Mouse (Mus musculus) neural tube, embryonic 14.5 days (tissue): ENCODE measurements around the gene Gm49601. TPM values are rescaled to one million over a fixed set of nuclear protein-coding genes. Genes with fewer than 3 reads are reported as not detected.

Experiments used
- ATAC-seq: fragments of 200-750 bp; cut with Nextera tagmentation; 2 replicates; pipeline ENCODE4 v1.8.0; 2017; ENCODE audit warnings: low read depth, mild to moderate bottlenecking, moderate TSS enrichment, moderate library complexity
- H3K27ac ChIP-seq: fragments of 300-500 bp; sonication (generic); 2 replicates; pipeline ENCODE4 v1.5.1; 2014; ENCODE audit warnings: low read depth, mild to moderate bottlenecking, control low read depth, low read length, moderate library complexity, mixed read lengths
- H3K27me3 ChIP-seq: fragments of 300-500 bp; sonication (generic); 2 replicates; pipeline ENCODE4 v1.6.1; 2014; ENCODE audit warnings: low read length; ENCODE audit not compliant: control insufficient read depth, insufficient read depth
- H3K36me3 ChIP-seq: fragments of 300-500 bp; sonication (generic); 2 replicates; pipeline ENCODE4 v1.6.1; 2014; ENCODE audit warnings: low read length, mixed read lengths; ENCODE audit not compliant: control insufficient read depth, insufficient read depth
- H3K4me1 ChIP-seq: fragments of 300-500 bp; sonication (generic); 2 replicates; pipeline ENCODE4 v1.6.1; 2014; ENCODE audit warnings: low read length; ENCODE audit not compliant: control insufficient read depth, insufficient read depth
- H3K4me2 ChIP-seq: fragments of 300-500 bp; sonication (generic); 2 replicates; pipeline ENCODE4 v1.6.1; 2014; ENCODE audit warnings: mild to moderate bottlenecking, low read depth, low read length, control low read depth
- H3K4me3 ChIP-seq: fragments of 300-500 bp; sonication (generic); 2 replicates; pipeline ENCODE4 v1.5.1; 2014; ENCODE audit warnings: low read depth, low read length, control low read depth, mixed read lengths
- H3K9ac ChIP-seq: fragments of 300-500 bp; sonication (generic); replicated peaks from 2 replicates; pipeline ENCODE4 v1.6.1; 2014; ENCODE audit warnings: low read depth, mild to moderate bottlenecking, control low read depth, low read length, mixed read lengths
- H3K9me3 ChIP-seq: fragments of 300-500 bp; sonication (generic); 2 replicates; pipeline ENCODE4 v1.6.1; 2016; ENCODE audit warnings: low read length; ENCODE audit not compliant: control insufficient read depth
- WGBS: fragments of 180-500 bp; shearing (Covaris S2); extraction: QIAGEN DNeasy Blood & Tissue Kit; methylation state at CpG from one replicate; pipeline ENCODE4 v1.1.7; 2014; 5-methylcytosine and 5-hydroxymethylcytosine counted together
- polyA plus RNA-seq: library from polyadenylated mRNA; unstranded; fragments of >200 nt; fragmentation: Nextera tagmentation; extraction: Ambion mirVana; gene quantifications from 2 replicates; pipeline ENCODE4 v1.2.1, GENCODE M21; 2014

Gene Gm49601
- polyA plus RNA-seq, 1 experiment from 2014 or later: 8.3 TPM

GRCm38 (mm10) chr16:18632816-18633215, 6.6 kb upstream of the Gm49601 start:
- WGBS: 72% methylated on average over 2 of the region's 2 CpGs

GRCm38 (mm10) chr16:18632059-18632458, 5.8 kb upstream of the Gm49601 start:
- H3K9me3 ChIP-seq: no peaks in the 10 kb centered on the region
- 46% methylated on average over 3 of the region's 3 CpGs for WGBS
- H3K9ac ChIP-seq: no peak overlapping the region
- peaks cover 13% of the 10 kb centered on the region for H3K4me1 ChIP-seq
- no peaks in the 10 kb centered on the region for H3K36me3 ChIP-seq
- no peaks in the 10 kb centered on the region for H3K27me3 ChIP-seq
- H3K4me2 ChIP-seq: no peak overlapping the region
- H3K4me3 ChIP-seq: no peak overlapping the region
- ATAC-seq: no peak
- H3K27ac ChIP-seq: no peak overlapping the region

More at GRCm38 (mm10) chr16:18632816-18633215, 6.6 kb upstream of the Gm49601 start:
- Histone ChIP-seq H3K4me2 (no peak overlapping the region), H3K27ac (no peak overlapping the region), H3K4me1 (peaks cover 9% of the 10 kb centered on the region), H3K9ac (no peak overlapping the region), H3K9me3 (no peaks in the 10 kb centered on the region), H3K4me3 (no peak overlapping the region), H3K27me3 (no peaks in the 10 kb centered on the region), H3K36me3 (no peaks in the 10 kb centered on the region)
- no peak for ATAC-seq

- no peak overlapping the region for H3K4me3 ChIP-seq
- no peak overlapping the region for H3K9ac ChIP-seq
- WGBS: 55% methylated on average over 7 of the region's 7 CpGs
- peaks cover 15% of the 10 kb centered on the region for H3K4me1 ChIP-seq
- H3K27ac ChIP-seq: no peak overlapping the region
- H3K27me3 ChIP-seq: peaks cover under 1% of the 10 kb centered on the region; the same call in 1 of the 2 replicates
- no peak overlapping the region for H3K4me2 ChIP-seq
- ATAC-seq: no peak
- H3K36me3 ChIP-seq: no peaks in the 10 kb centered on the region
- H3K9me3 ChIP-seq: no peaks in the 10 kb centered on the region
These were observed 4.9 kb upstream of the Gm49601 start for GRCm38 (mm10) chr16:18631141-18631540.

GRCm38 (mm10) chr16:18630291-18630690, 4.1 kb upstream of the Gm49601 start:
- peak; percentile 6 for ATAC-seq
- Histone ChIP-seq H3K27ac (peak overlapping the region; percentile 90), H3K27me3 (peaks cover 9% of the 10 kb centered on the region; the same call in 1 of the 2 replicates), H3K4me3 (peak overlapping the region; percentile 85), H3K4me1 (peaks cover 21% of the 10 kb centered on the region), H3K4me2 (peak overlapping the region; percentile 68), H3K36me3 (no peaks in the 10 kb centered on the region), H3K9me3 (no peaks in the 10 kb centered on the region), H3K9ac (peak overlapping the region; percentile 96)
- WGBS: 56% methylated on average over 5 of the region's 5 CpGs

GRCm38 (mm10) chr16:18629390-18630231, 3.4 kb upstream of the Gm49601 start, which contains the start of gene Sept5:
Sept5 (minus strand) TSS chr16:18629954.
- H3K4me1 ChIP-seq: peaks cover 21% of the 10 kb centered on the region

GRCm38 (mm10) chr16:18628948-18629340, 2.7 kb upstream of the Gm49601 start:
- no peak for ATAC-seq
- Histone ChIP-seq H3K36me3 (peaks cover 13% of the 10 kb centered on the region), H3K4me3 (peak overlapping the region; percentile 85), H3K27me3 (peaks cover 21% of the 10 kb centered on the region), H3K4me2 (peak overlapping the region; percentile 68), H3K9ac (peak overlapping the region; percentile 96), H3K4me1 (peaks cover 21% of the 10 kb centered on the region), H3K27ac (peak overlapping the region; percentile 90), H3K9me3 (no peaks in the 10 kb centered on the region)
- 63% methylated on average over 1 of the region's 2 CpGs for WGBS

More at GRCm38 (mm10) chr16:18629390-18630231, 3.4 kb upstream of the Gm49601 start, which contains the start of gene Sept5:
- Histone ChIP-seq H3K4me3 (peak within 1 kb of the TSS; percentile 85), H3K4me2 (peak within 1 kb of the TSS; percentile 68), H3K27me3 (peaks cover 15% of the 10 kb centered on the region), H3K36me3 (peaks cover 6% of the 10 kb centered on the region; the same call in 1 of the 2 replicates), H3K9me3 (no peaks in the 10 kb centered on the region), H3K27ac (peak within 1 kb of the TSS; percentile 90), H3K9ac (peak within 1 kb of the TSS; percentile 96)
- peak; percentile 50 for ATAC-seq
- 0% methylated on average over 65 of the region's 93 CpGs for WGBS

- peaks cover 18% of the 10 kb centered on the region for H3K36me3 ChIP-seq
- peaks cover 27% of the 10 kb centered on the region for H3K27me3 ChIP-seq
- H3K4me3 ChIP-seq: peak overlapping the region; percentile 85
- H3K4me1 ChIP-seq: peaks cover 21% of the 10 kb centered on the region
- peak overlapping the region; percentile 90; the same call in 1 of the 2 replicates for H3K27ac ChIP-seq
- H3K9me3 ChIP-seq: no peaks in the 10 kb centered on the region
- peak; percentile 5; the same call in 1 of the 2 replicates for ATAC-seq
- H3K9ac ChIP-seq: peak overlapping the region; percentile 96
- WGBS: 46% methylated on average over 7 of the region's 7 CpGs
- H3K4me2 ChIP-seq: peak overlapping the region; percentile 68
These were observed 2.1 kb upstream of the Gm49601 start for GRCm38 (mm10) chr16:18628206-18628947.

GRCm38 (mm10) chr16:18627163-18627562, 936 bp upstream of the Gm49601 start:
- peaks cover 29% of the 10 kb centered on the region for H3K36me3 ChIP-seq
- H3K9me3 ChIP-seq: no peaks in the 10 kb centered on the region
- H3K4me3 ChIP-seq: 0 out of 2 replicates have a peak overlapping the region, but pooled peaks have one; percentile 85
- 47% methylated on average over 3 of the region's 3 CpGs for WGBS
- peak overlapping the region; percentile 68 for H3K4me2 ChIP-seq
- no peak overlapping the region; the same call in 1 of the 2 replicates for H3K9ac ChIP-seq
- peaks cover 21% of the 10 kb centered on the region for H3K4me1 ChIP-seq
- no peak for ATAC-seq
- H3K27ac ChIP-seq: no peak overlapping the region
- H3K27me3 ChIP-seq: peaks cover 39% of the 10 kb centered on the region
